Mouse (Mus musculus): ENCODE measurements at regions not wholly inside any gene's neighbourhood (a gene's known extent, or its start where the extent isn't known, plus 50 kb on each side); places are given as distances from the start of the nearest gene placed in this dataset.

- no peak for DNase-seq
- TF ChIP-seq CTCF (IDR thresholded peaks at IDR 0.05; ENCODE audit: insufficient read depth, low read length) (no peak), POLR2A (IDR thresholded peaks at IDR 0.05; ENCODE audit: borderline replicate concordance, extremely low read depth, low read depth, low read length) (no peak)
- H3K4me1 ChIP-seq (ENCODE audit: control insufficient read depth, insufficient read depth, low read length): peaks cover 2% of the 10 kb centered on the region; the same call in 1 of the 2 replicates
- H3K4me3 ChIP-seq (replicated peaks; ENCODE audit: extremely low read depth, low read depth, low read length): no peak overlapping the region
- 20% methylated on average over 5 of the region's 5 CpGs for WGBS
Measured at GRCm38 (mm10) chr6:94413987-94414360, 86.2 kb upstream of the Slc25a26 start.

- no peak overlapping the region for H3K4me3 ChIP-seq (replicated peaks; ENCODE audit: extremely low read depth, low read depth, low read length)
- TF ChIP-seq POLR2A (IDR thresholded peaks at IDR 0.05; ENCODE audit: borderline replicate concordance, extremely low read depth, low read depth, low read length) (no peak), CTCF (IDR thresholded peaks at IDR 0.05; ENCODE audit: insufficient read depth, low read length) (no peak)
- H3K4me1 ChIP-seq (ENCODE audit: control insufficient read depth, insufficient read depth, low read length): peaks cover 2% of the 10 kb centered on the region; the same call in 1 of the 2 replicates
- no peak for DNase-seq
- 58% methylated on average over 10 of the region's 10 CpGs for WGBS
Measured at GRCm38 (mm10) chr6:94413297-94413986, 86.7 kb upstream of the Slc25a26 start.

GRCm38 (mm10) chr6:94412341-94412740 is 87.8 kb upstream of the Slc25a26 start:
- no peak overlapping the region for H3K4me3 ChIP-seq (replicated peaks; ENCODE audit: extremely low read depth, low read depth, low read length)
- H3K4me1 ChIP-seq (ENCODE audit: control insufficient read depth, insufficient read depth, low read length): peaks cover 2% of the 10 kb centered on the region; the same call in 1 of the 2 replicates
- WGBS: 92% methylated on average over 7 of the region's 7 CpGs
- TF ChIP-seq POLR2A (IDR thresholded peaks at IDR 0.05; ENCODE audit: borderline replicate concordance, extremely low read depth, low read depth, low read length) (no peak), CTCF (IDR thresholded peaks at IDR 0.05; ENCODE audit: insufficient read depth, low read length) (no peak)
- no peak for DNase-seq

DNA sequence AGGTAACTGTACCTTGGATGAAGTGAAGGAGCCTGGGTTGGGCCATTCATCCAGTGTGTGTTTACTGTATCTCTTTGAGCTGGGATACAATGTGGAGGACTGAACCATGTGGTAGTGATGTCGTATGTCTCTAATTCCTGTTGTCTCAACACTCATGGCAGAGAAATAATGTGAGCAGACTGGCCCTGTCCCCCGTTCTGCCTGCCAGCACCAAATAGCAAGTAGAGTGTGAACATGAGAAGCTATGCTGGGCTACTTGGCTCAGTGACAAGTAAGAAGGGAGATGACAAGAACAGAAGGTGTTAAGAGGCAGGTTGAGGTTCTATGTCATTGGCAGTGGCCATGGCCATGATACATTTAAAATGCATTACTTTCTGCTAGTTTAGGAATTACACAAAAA is 89.7 kb upstream of the Slc25a26 start:
- 79% methylated on average over 2 of the region's 2 CpGs for WGBS
- Histone ChIP-seq H3K4me3 (replicated peaks; ENCODE audit: extremely low read depth, low read depth, low read length) (no peak overlapping the region), H3K4me1 (ENCODE audit: control insufficient read depth, insufficient read depth, low read length) (peaks cover 2% of the 10 kb centered on the region; the same call in 1 of the 2 replicates)
- TF ChIP-seq POLR2A (IDR thresholded peaks at IDR 0.05; ENCODE audit: borderline replicate concordance, extremely low read depth, low read depth, low read length): no peak
- no peak for TF ChIP-seq CTCF (IDR thresholded peaks at IDR 0.05; ENCODE audit: insufficient read depth, low read length)
- no peak for DNase-seq

GRCm38 (mm10) chr6:94408996-94409395 is 91.1 kb upstream of the Slc25a26 start:
- no peak for DNase-seq
- 84% methylated on average over 2 of the region's 2 CpGs for WGBS
- no peak for TF ChIP-seq POLR2A (IDR thresholded peaks at IDR 0.05; ENCODE audit: borderline replicate concordance, extremely low read depth, low read depth, low read length)
- no peak for TF ChIP-seq CTCF (IDR thresholded peaks at IDR 0.05; ENCODE audit: insufficient read depth, low read length)
- no peak overlapping the region for H3K4me3 ChIP-seq (replicated peaks; ENCODE audit: extremely low read depth, low read depth, low read length)
- peaks cover under 1% of the 10 kb centered on the region; the same call in 1 of the 2 replicates for H3K4me1 ChIP-seq (ENCODE audit: control insufficient read depth, insufficient read depth, low read length)

DNA sequence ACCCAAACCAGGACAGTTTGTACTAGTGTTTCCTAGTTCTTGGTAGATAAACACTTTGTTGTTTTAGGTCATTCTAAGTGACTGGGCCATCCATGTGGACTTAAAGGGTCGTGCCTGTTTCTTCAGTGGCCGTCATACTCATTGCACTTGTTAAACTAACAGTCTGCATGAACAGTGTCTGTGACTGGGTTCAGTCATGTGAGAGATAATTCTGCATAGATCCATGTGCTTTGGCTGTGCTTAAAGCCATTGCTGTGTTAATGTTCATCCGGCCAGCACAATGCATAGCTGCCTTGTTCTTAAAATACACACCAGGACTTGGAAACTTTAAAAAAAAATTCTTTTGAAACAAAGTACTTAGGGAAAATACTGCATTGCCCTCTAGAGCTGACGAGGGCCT is 92.4 kb upstream of the Slc25a26 start:
- Histone ChIP-seq H3K4me1 (ENCODE audit: control insufficient read depth, insufficient read depth, low read length) (no peaks in the 10 kb centered on the region), H3K4me3 (replicated peaks; ENCODE audit: extremely low read depth, low read depth, low read length) (no peak overlapping the region)
- TF ChIP-seq CTCF (IDR thresholded peaks at IDR 0.05; ENCODE audit: insufficient read depth, low read length): no peak
- no peak for TF ChIP-seq POLR2A (IDR thresholded peaks at IDR 0.05; ENCODE audit: borderline replicate concordance, extremely low read depth, low read depth, low read length)
- WGBS: 70% methylated on average over 4 of the region's 4 CpGs
- no peak for DNase-seq

- TF ChIP-seq POLR2A (IDR thresholded peaks at IDR 0.05; ENCODE audit: borderline replicate concordance, extremely low read depth, low read depth, low read length) (no peak), CTCF (IDR thresholded peaks at IDR 0.05; ENCODE audit: insufficient read depth, low read length) (no peak)
- H3K4me3 ChIP-seq (replicated peaks; ENCODE audit: extremely low read depth, low read depth, low read length): no peak overlapping the region
- WGBS: 76% methylated on average over 8 of the region's 8 CpGs
Measured at GRCm38 (mm10) chr6:94405371-94406076, 94.6 kb upstream of the Slc25a26 start.

DNA sequence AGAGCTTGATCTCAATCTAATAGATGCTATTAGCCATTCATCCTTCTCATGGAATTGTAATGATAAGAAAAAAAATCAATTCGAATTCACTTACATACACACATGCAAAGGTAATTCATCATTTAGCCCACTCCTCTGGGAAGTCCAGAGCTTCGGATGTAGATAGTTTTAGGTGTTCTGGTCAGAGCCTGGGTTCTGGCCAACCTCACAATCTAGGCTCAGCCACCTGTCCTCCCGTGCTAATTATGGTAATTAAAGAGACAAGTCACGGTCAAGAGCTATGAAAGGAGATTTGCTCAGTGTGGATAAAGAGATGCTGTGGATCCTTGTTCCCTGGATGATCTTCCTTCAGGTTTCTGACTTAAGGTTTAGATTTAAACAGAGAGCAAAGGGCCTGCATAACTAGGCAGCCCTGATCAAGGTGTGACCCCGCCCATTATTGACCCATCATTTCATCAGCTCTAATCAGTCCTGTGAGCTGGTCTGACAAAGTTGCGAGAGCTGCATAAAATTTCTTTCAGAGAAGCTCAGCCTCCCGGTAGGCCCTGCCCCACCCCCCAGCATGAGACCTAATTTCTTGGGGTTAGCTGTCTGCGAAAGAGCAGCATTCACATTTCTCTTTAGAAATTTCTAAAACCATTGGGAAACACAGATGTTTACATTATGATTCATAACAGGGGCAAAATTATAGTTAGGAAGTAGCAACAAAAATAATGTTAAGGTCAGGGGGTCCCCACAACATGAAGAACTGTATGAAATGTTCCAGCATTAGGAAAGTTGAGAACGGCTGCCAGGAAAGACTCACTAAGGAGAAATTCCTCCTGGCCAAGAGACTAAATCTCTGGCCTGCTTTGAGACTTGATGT is 98.3 kb upstream of the Slc25a26 start:
- DNase-seq: no peak
- Histone ChIP-seq H3K4me3 (replicated peaks; ENCODE audit: extremely low read depth, low read depth, low read length) (no peak overlapping the region), H3K4me1 (ENCODE audit: control insufficient read depth, insufficient read depth, low read length) (no peaks in the 10 kb centered on the region)
- WGBS: 82% methylated on average over 9 of the region's 9 CpGs
- TF ChIP-seq POLR2A (IDR thresholded peaks at IDR 0.05; ENCODE audit: borderline replicate concordance, extremely low read depth, low read depth, low read length) (no peak), CTCF (IDR thresholded peaks at IDR 0.05; ENCODE audit: insufficient read depth, low read length) (no peak)

More at GRCm38 (mm10) chr6:94405371-94406076, 94.6 kb upstream of the Slc25a26 start:
- DNase-seq: no peak
- H3K4me1 ChIP-seq (ENCODE audit: control insufficient read depth, insufficient read depth, low read length): no peaks in the 10 kb centered on the region

GRCm38 (mm10) chr6:94401061-94401591 is 99.0 kb upstream of the Slc25a26 start:
- TF ChIP-seq CTCF (IDR thresholded peaks at IDR 0.05; ENCODE audit: insufficient read depth, low read length): no peak
- Histone ChIP-seq H3K4me3 (replicated peaks; ENCODE audit: extremely low read depth, low read depth, low read length) (no peak overlapping the region), H3K4me1 (ENCODE audit: control insufficient read depth, insufficient read depth, low read length) (no peaks in the 10 kb centered on the region)
- DNase-seq: no peak
- 45% methylated on average over 14 of the region's 14 CpGs for WGBS
